Mouse (Mus musculus) midbrain, postnatal 0 days (tissue): ENCODE data around the gene Zwilch. TPM values are rescaled to one million over a fixed set of nuclear protein-coding genes. Genes with fewer than 3 reads are reported as not detected.

Source experiments
- ATAC-seq: fragments of 200-750 bp; cut with Nextera tagmentation; 2 replicates; pipeline ENCODE4 v1.8.0; 2017; ENCODE audit warnings: moderate number of reproducible peaks, mild to moderate bottlenecking, moderate TSS enrichment, moderate library complexity; ENCODE audit not compliant: low FRiP score
- DNase-seq: peaks from one replicate; pipeline ENCODE4 v3.0.0-alpha.2; 2015; ENCODE audit warnings: low spot score
- H3K27ac ChIP-seq: fragments of 300-500 bp; sonication (generic); 2 replicates; pipeline ENCODE4 v1.5.1; 2014; ENCODE audit warnings: low read depth, mild to moderate bottlenecking, low read length, mixed read lengths
- H3K27me3 ChIP-seq: fragments of 300-500 bp; sonication (generic); 2 replicates; pipeline ENCODE4 v1.6.1; 2014; ENCODE audit warnings: low read length, control low read depth, mixed read lengths; ENCODE audit not compliant: insufficient read depth
- H3K36me3 ChIP-seq: fragments of 300-500 bp; sonication (generic); 2 replicates; pipeline ENCODE4 v1.6.1; 2014; ENCODE audit warnings: low read length, control low read depth, mixed read lengths; ENCODE audit not compliant: insufficient read depth
- H3K4me1 ChIP-seq: fragments of 300-500 bp; sonication (generic); 2 replicates; pipeline ENCODE4 v1.6.1; 2014; ENCODE audit warnings: mild to moderate bottlenecking, control low read depth, antibody characterized with exemption, low read length, mixed read lengths; ENCODE audit not compliant: insufficient read depth
- H3K4me2 ChIP-seq: fragments of 300-500 bp; sonication (generic); 2 replicates; pipeline ENCODE4 v1.6.1; 2014; ENCODE audit warnings: low read depth, mild to moderate bottlenecking, low read length, mixed read lengths; ENCODE audit not compliant: poor library complexity, severe bottlenecking
- H3K4me3 ChIP-seq: fragments of 300-500 bp; sonication (generic); 2 replicates; pipeline ENCODE4 v1.5.1; 2014; ENCODE audit warnings: low read depth, mild to moderate bottlenecking, low read length, moderate library complexity
- H3K9ac ChIP-seq: fragments of 300-500 bp; sonication (generic); replicated peaks from 2 replicates; pipeline ENCODE4 v1.6.1; 2014; ENCODE audit warnings: mild to moderate bottlenecking, low read length, moderate library complexity, mixed read lengths; ENCODE audit not compliant: poor library complexity, severe bottlenecking
- H3K9me3 ChIP-seq: fragments of 300-500 bp; sonication (generic); 2 replicates; pipeline ENCODE4 v1.6.1; 2016; ENCODE audit warnings: low read length, control low read depth
- CTCF ChIP-seq: IDR thresholded peaks from 2 replicates; pipeline ENCODE4 v1.5.1; 2016; ENCODE audit warnings: antibody characterized with exemption, mild to moderate bottlenecking
- WGBS: fragments of 180-500 bp; shearing (Covaris S2); extraction: QIAGEN DNeasy Blood & Tissue Kit; methylation state at CpG from one replicate; pipeline ENCODE4 v1.1.7; 2014; 5-methylcytosine and 5-hydroxymethylcytosine counted together
- polyA plus RNA-seq: library from polyadenylated mRNA; unstranded; fragments of >200 nt; fragmentation: Nextera tagmentation; extraction: Ambion mirVana; gene quantifications from 2 replicates; pipeline ENCODE4 v1.2.1, GENCODE M21; 2015
- total RNA-seq: library from RNA; depleted of rRNA; stranded (reverse); fragments of >200 nt; gene quantifications from 2 replicates; pipeline ENCODE4 v1.2.3, GENCODE M21; 2014

Gene Zwilch
- total and polyA plus RNA-seq, 2 experiments from 2014 or later: 2.5 to 12.0 TPM

- Histone ChIP-seq H3K4me3 (no peak overlapping the region), H3K27ac (no peak overlapping the region), H3K9me3 (no peaks in the 10 kb centered on the region), H3K4me2 (no peak overlapping the region), H3K36me3 (no peaks in the 10 kb centered on the region), H3K4me1 (no peaks in the 10 kb centered on the region), H3K9ac (no peak overlapping the region), H3K27me3 (no peaks in the 10 kb centered on the region)
- TF ChIP-seq CTCF: no peak
- ATAC-seq: no peak
- DNase-seq: no peak
Observed at GRCm38 (mm10) chr9:64217887-64218286, 45.0 kb upstream of the Zwilch start.

- no peaks in the 10 kb centered on the region for H3K36me3 ChIP-seq
- no peak for TF ChIP-seq CTCF
- no peak overlapping the region for H3K27ac ChIP-seq
- H3K4me2 ChIP-seq: no peak overlapping the region
- H3K27me3 ChIP-seq: no peaks in the 10 kb centered on the region
- DNase-seq (no peak), ATAC-seq (no peak)
- H3K4me3 ChIP-seq: no peak overlapping the region
- H3K4me1 ChIP-seq: no peaks in the 10 kb centered on the region
- WGBS: 95% methylated on average over 2 of the region's 2 CpGs
- no peak overlapping the region for H3K9ac ChIP-seq
- no peaks in the 10 kb centered on the region for H3K9me3 ChIP-seq
Observed at GRCm38 (mm10) chr9:64216641-64217040, 43.7 kb upstream of the Zwilch start.

- TF ChIP-seq CTCF: no peak
- H3K4me2 ChIP-seq: no peak overlapping the region
- H3K9ac ChIP-seq: no peak overlapping the region
- DNase-seq: no peak
- no peak for ATAC-seq
- no peak overlapping the region for H3K27ac ChIP-seq
- no peaks in the 10 kb centered on the region for H3K27me3 ChIP-seq
- H3K9me3 ChIP-seq: no peaks in the 10 kb centered on the region
- H3K4me3 ChIP-seq: no peak overlapping the region
- WGBS: 78% methylated on average over 4 of the region's 4 CpGs
- H3K4me1 ChIP-seq: no peaks in the 10 kb centered on the region
- H3K36me3 ChIP-seq: no peaks in the 10 kb centered on the region
Observed at GRCm38 (mm10) chr9:64216090-64216489, 43.2 kb upstream of the Zwilch start.

GRCm38 (mm10) chr9:64214452-64214851, 41.5 kb upstream of the Zwilch start:
- DNase-seq (no peak), ATAC-seq (no peak)
- H3K9ac ChIP-seq: no peak overlapping the region
- no peak for TF ChIP-seq CTCF
- 93% methylated on average over 17 of the region's 17 CpGs for WGBS
- H3K36me3 ChIP-seq: peaks cover 2% of the 10 kb centered on the region; the same call in 1 of the 2 replicates
- H3K27me3 ChIP-seq: no peaks in the 10 kb centered on the region
- no peak overlapping the region for H3K4me2 ChIP-seq
- H3K4me1 ChIP-seq: no peaks in the 10 kb centered on the region
- no peak overlapping the region for H3K4me3 ChIP-seq
- no peaks in the 10 kb centered on the region for H3K9me3 ChIP-seq
- H3K27ac ChIP-seq: no peak overlapping the region

GRCm38 (mm10) chr9:64207509-64208084, 34.7 kb upstream of the Zwilch start:
- Histone ChIP-seq H3K9me3 (no peaks in the 10 kb centered on the region), H3K27me3 (no peaks in the 10 kb centered on the region), H3K4me3 (no peak overlapping the region), H3K4me2 (no peak overlapping the region), H3K9ac (0 out of 2 replicates have a peak overlapping the region, but pooled peaks have one; percentile 13), H3K36me3 (peaks cover 5% of the 10 kb centered on the region), H3K4me1 (no peaks in the 10 kb centered on the region), H3K27ac (no peak overlapping the region; the same call in 1 of the 2 replicates)
- DNase-seq (no peak), ATAC-seq (no peak)
- TF ChIP-seq CTCF: no peak
- 82% methylated on average over 3 of the region's 3 CpGs for WGBS

- Histone ChIP-seq H3K4me2 (no peak overlapping the region), H3K27ac (no peak overlapping the region), H3K9me3 (no peaks in the 10 kb centered on the region), H3K4me3 (no peak overlapping the region), H3K9ac (no peak overlapping the region), H3K4me1 (no peaks in the 10 kb centered on the region), H3K27me3 (no peaks in the 10 kb centered on the region), H3K36me3 (peaks cover 3% of the 10 kb centered on the region; the same call in 1 of the 2 replicates)
- no peak for TF ChIP-seq CTCF
- DNase-seq (no peak), ATAC-seq (no peak)
Observed at GRCm38 (mm10) chr9:64202866-64203265, 30.0 kb upstream of the Zwilch start.
